Mouse (Mus musculus): ENCODE measurements at regions not wholly inside any gene's neighbourhood (a gene's known extent, or its start where the extent isn't known, plus 50 kb on each side); places are given as distances from the start of the nearest gene placed in this dataset.

- DNase-seq: no peak
These were observed 619.3 kb downstream of the Gm826 start for GRCm38 (mm10) chr2:159714633-159715032.

- DNase-seq: no peak
These were observed 615.2 kb downstream of the Gm826 start for GRCm38 (mm10) chr2:159718738-159719137.

GRCm38 (mm10) chr2:159725158-159726076, 608.5 kb downstream of the Gm826 start:
- DNase-seq: no peak

GRCm38 (mm10) chr2:159729301-159729700, 604.7 kb downstream of the Gm826 start:
- DNase-seq: no peak

GRCm38 (mm10) chr2:159730221-159730620, 603.7 kb downstream of the Gm826 start:
- DNase-seq: no peak

- no peak for DNase-seq
These were observed 602.7 kb downstream of the Gm826 start for GRCm38 (mm10) chr2:159731305-159731704.

- no peak for DNase-seq
These were observed 601.5 kb downstream of the Gm826 start for GRCm38 (mm10) chr2:159732413-159732812.

GRCm38 (mm10) chr2:159734576-159734975, 599.4 kb downstream of the Gm826 start:
- no peak for DNase-seq

GRCm38 (mm10) chr2:159755541-159756011, 578.4 kb downstream of the Gm826 start:
- no peak for DNase-seq

- DNase-seq: no peak
These were observed 573.2 kb downstream of the Gm826 start for GRCm38 (mm10) chr2:159760806-159761205.

- DNase-seq: no peak
These were observed 570.8 kb downstream of the Gm826 start for GRCm38 (mm10) chr2:159763115-159763514.

All from thymus, postnatal 36 days (tissue).